Mouse (Mus musculus) stomach, postnatal 0 days (tissue): Measurements from ENCODE around the gene Zfp2. TPM values are rescaled to one million over a fixed set of nuclear protein-coding genes. Genes with fewer than 3 reads are reported as not detected.

ENCODE experiments used
- ATAC-seq: fragments of 200-750 bp; cut with Nextera tagmentation; 2 replicates; pipeline ENCODE4 v1.8.0; 2017; ENCODE audit not compliant: low FRiP score, low TSS enrichment
- DNase-seq: peaks from one replicate; pipeline ENCODE4 v3.0.0-alpha.2; 2016; ENCODE audit warnings: low spot score
- H3K27ac ChIP-seq: fragments of 300-500 bp; sonication (generic); replicated peaks from 2 replicates; pipeline ENCODE4 v1.5.1; 2014; ENCODE audit warnings: mild to moderate bottlenecking, control low read depth
- H3K27me3 ChIP-seq: fragments of 300-500 bp; sonication (generic); 2 replicates; pipeline ENCODE4 v1.6.1; 2014; ENCODE audit warnings: low read length; ENCODE audit not compliant: control insufficient read depth, insufficient read depth
- H3K36me3 ChIP-seq: fragments of 300-500 bp; sonication (generic); 2 replicates; pipeline ENCODE4 v1.6.1; 2014; ENCODE audit warnings: low read length, mixed read lengths; ENCODE audit not compliant: control insufficient read depth, insufficient read depth
- H3K4me1 ChIP-seq: fragments of 300-500 bp; sonication (generic); replicated peaks from 2 replicates; pipeline ENCODE4 v1.6.1; 2014; ENCODE audit warnings: antibody characterized with exemption; ENCODE audit not compliant: control insufficient read depth, insufficient read depth
- H3K4me2 ChIP-seq: fragments of 300-500 bp; sonication (generic); replicated peaks from 2 replicates; pipeline ENCODE4 v1.6.1; 2014; ENCODE audit warnings: low read depth, mild to moderate bottlenecking, control low read depth, moderate library complexity
- H3K4me3 ChIP-seq: fragments of 300-500 bp; sonication (generic); 2 replicates; pipeline ENCODE4 v1.5.1; 2014; ENCODE audit warnings: low read depth, low read length, control low read depth
- H3K9ac ChIP-seq: fragments of 300-500 bp; sonication (generic); 2 replicates; pipeline ENCODE4 v1.6.1; 2014; ENCODE audit warnings: mild to moderate bottlenecking, low read length, control low read depth, mixed read lengths
- H3K9me3 ChIP-seq: fragments of 300-500 bp; sonication (generic); 2 replicates; pipeline ENCODE4 v1.6.1; 2016; ENCODE audit warnings: low read length; ENCODE audit not compliant: control insufficient read depth
- CTCF ChIP-seq: IDR thresholded peaks from 2 replicates; pipeline ENCODE4 v1.5.1; 2016; ENCODE audit warnings: antibody characterized with exemption, low read depth, mild to moderate bottlenecking, moderate library complexity
- EP300 ChIP-seq: optimal IDR thresholded peaks from 2 replicates; pipeline ENCODE3; 2016; ENCODE audit warnings: antibody characterized with exemption
- WGBS: fragments of 180-500 bp; shearing (Covaris S2); extraction: QIAGEN DNeasy Blood & Tissue Kit; methylation state at CpG from one replicate; pipeline ENCODE4 v1.1.7; 2014; 5-methylcytosine and 5-hydroxymethylcytosine counted together
- polyA plus RNA-seq: library from polyadenylated mRNA; unstranded; fragments of >200 nt; fragmentation: Nextera tagmentation; extraction: Ambion mirVana; gene quantifications from 2 replicates; pipeline ENCODE4 v1.2.1, GENCODE M21; 2015

Gene Zfp2
- polyA plus RNA-seq, 1 experiment from 2014 or later = 4.6 TPM

DNA sequence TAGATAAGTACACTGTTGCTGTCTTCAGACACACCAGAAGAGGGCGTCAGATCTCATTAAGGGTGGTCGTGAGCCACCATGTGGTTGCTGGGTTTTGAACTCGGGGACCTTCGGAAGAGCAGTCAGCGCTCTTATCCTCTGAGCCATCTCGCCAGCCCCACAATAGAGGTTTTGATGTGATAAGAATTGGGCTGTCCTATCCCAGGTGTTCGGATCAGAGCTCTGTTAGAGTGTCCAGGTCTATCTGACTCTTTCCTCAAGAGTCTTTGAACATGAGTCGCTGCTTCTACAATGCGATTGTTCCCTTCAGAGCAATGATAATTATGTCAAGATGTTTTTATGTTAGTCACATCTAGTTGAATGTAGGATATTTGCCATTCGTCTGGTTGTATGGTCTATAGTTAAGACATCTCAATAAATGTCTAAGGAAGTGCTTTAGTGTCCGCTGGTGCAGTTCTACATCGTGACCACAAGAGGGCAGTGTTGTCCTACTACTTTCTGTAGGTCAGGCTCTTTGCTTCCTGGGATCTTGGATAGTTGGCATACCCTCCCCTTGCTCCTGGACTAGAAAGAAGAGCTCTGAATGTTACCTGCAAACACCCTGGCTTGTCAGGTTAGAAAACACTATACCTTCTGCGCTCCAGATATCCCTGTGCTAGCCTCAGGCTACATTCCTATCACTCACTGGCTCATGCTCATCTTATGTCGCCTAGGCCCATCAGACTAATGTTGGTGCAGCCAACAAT lies 23.8 kb upstream of the Zfp2 start:
- TF ChIP-seq EP300 = no peak
- peak; percentile 97 for TF ChIP-seq CTCF
- ATAC-seq (peak; percentile 49; the same call in 1 of the 2 replicates), DNase-seq (peak; percentile 31)
- H3K36me3 ChIP-seq = no peaks in the 10 kb centered on the region
- H3K9me3 ChIP-seq = no peaks in the 10 kb centered on the region
- no peak overlapping the region for H3K9ac ChIP-seq
- no peaks in the 10 kb centered on the region for H3K27me3 ChIP-seq
- H3K27ac ChIP-seq = no peak overlapping the region
- WGBS = 35% methylated on average over 14 of the region's 14 CpGs
- H3K4me1 ChIP-seq = no peaks in the 10 kb centered on the region
- H3K4me2 ChIP-seq = no peak overlapping the region
- H3K4me3 ChIP-seq = no peak overlapping the region

- no peak for DNase-seq
- TF ChIP-seq EP300 = no peak
- TF ChIP-seq CTCF = no peak
- Histone ChIP-seq H3K27me3 (no peaks in the 10 kb centered on the region), H3K4me3 (no peak overlapping the region), H3K9ac (no peak overlapping the region), H3K27ac (no peak overlapping the region), H3K36me3 (no peaks in the 10 kb centered on the region), H3K4me2 (no peak overlapping the region), H3K9me3 (no peaks in the 10 kb centered on the region), H3K4me1 (no peaks in the 10 kb centered on the region)
- 68% methylated on average over 8 of the region's 8 CpGs for WGBS
- ATAC-seq = no peak
Observed at GRCm38 (mm10) chr11:50938435-50938834, 22.5 kb upstream of the Zfp2 start.

GRCm38 (mm10) chr11:50932040-50932439 lies 16.1 kb upstream of the Zfp2 start:
- no peak overlapping the region for H3K4me3 ChIP-seq
- 0 out of 2 replicates have a peak, but pooled peaks have one; percentile 40 for ATAC-seq
- H3K4me1 ChIP-seq = 0 out of 2 replicates have a peak, but pooled peaks cover 2% of the 10 kb centered on the region
- H3K27ac ChIP-seq = no peak overlapping the region
- peak overlapping the region; percentile 93; the same call in 1 of the 2 replicates for H3K4me2 ChIP-seq
- 70% methylated on average over 1 of the region's 1 CpGs for WGBS
- TF ChIP-seq CTCF = no peak
- H3K9ac ChIP-seq = no peak overlapping the region
- H3K36me3 ChIP-seq = no peaks in the 10 kb centered on the region
- no peaks in the 10 kb centered on the region for H3K27me3 ChIP-seq
- no peaks in the 10 kb centered on the region for H3K9me3 ChIP-seq
- DNase-seq = no peak

DNA sequence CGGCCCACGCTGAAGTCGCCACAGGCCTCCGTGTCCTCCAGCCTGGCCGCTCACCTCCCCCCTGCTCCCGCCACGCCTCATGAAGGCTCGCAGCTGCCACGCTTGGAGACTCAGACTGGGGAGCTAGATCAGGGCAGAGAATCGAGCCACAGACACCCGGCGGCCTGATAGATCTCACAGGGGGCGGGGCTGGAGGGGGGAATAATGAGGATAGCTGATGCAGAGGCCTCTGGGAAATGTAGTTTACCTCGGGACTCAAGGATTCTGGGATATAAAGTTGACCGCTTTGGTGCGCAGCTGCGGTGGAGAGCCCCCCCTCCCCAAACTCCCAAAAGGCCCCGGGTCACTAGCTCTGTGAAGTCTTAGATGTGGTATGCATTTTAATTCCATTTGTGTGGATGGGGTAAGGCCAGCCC lies 15.5 kb upstream of the Zfp2 start, which contains the start of gene Zfp354b:
TSS of gene Zfp354b (minus strand) at position 183 of the 416 bp plus-strand sequence.
- TF ChIP-seq CTCF = no peak
- no peak for TF ChIP-seq EP300
- H3K4me3 ChIP-seq = peak within 1 kb of the TSS; percentile 61
- H3K36me3 ChIP-seq = no peaks in the 10 kb centered on the region
- peak within 1 kb of the TSS; percentile 93 for H3K4me2 ChIP-seq
- no peaks in the 10 kb centered on the region for H3K27me3 ChIP-seq
- ATAC-seq (peak; percentile 91), DNase-seq (peak; percentile 79)
- 0 out of 2 replicates have a peak, but pooled peaks cover 2% of the 10 kb centered on the region for H3K4me1 ChIP-seq
- peak within 1 kb of the TSS; percentile 67 for H3K9ac ChIP-seq
- H3K9me3 ChIP-seq = no peaks in the 10 kb centered on the region
- 1% methylated on average over 18 of the region's 18 CpGs for WGBS
- no peak within 1 kb of the TSS for H3K27ac ChIP-seq

- no peaks in the 10 kb centered on the region for H3K36me3 ChIP-seq
- 0 out of 2 replicates have a peak, but pooled peaks cover 2% of the 10 kb centered on the region for H3K4me1 ChIP-seq
- peak overlapping the region; percentile 61 for H3K4me3 ChIP-seq
- no peak overlapping the region for H3K27ac ChIP-seq
- peak overlapping the region; percentile 67 for H3K9ac ChIP-seq
- 2% methylated on average over 16 of the region's 16 CpGs for WGBS
- DNase-seq (no peak), ATAC-seq (peak; percentile 55)
- no peak for TF ChIP-seq EP300
- no peak for TF ChIP-seq CTCF
- H3K27me3 ChIP-seq = no peaks in the 10 kb centered on the region
- H3K4me2 ChIP-seq = peak overlapping the region; percentile 93
- H3K9me3 ChIP-seq = no peaks in the 10 kb centered on the region
Observed at GRCm38 (mm10) chr11:50931021-50931420, 15.1 kb upstream of the Zfp2 start.

GRCm38 (mm10) chr11:50930469-50931014 lies 14.6 kb upstream of the Zfp2 start:
- DNase-seq = no peak
- Histone ChIP-seq H3K4me3 (peak overlapping the region; percentile 61), H3K4me1 (0 out of 2 replicates have a peak, but pooled peaks cover 2% of the 10 kb centered on the region)

More at GRCm38 (mm10) chr11:50930469-50931014, 14.6 kb upstream of the Zfp2 start:
- H3K36me3 ChIP-seq = no peaks in the 10 kb centered on the region
- no peaks in the 10 kb centered on the region for H3K9me3 ChIP-seq
- TF ChIP-seq CTCF (no peak), EP300 (no peak)
- H3K9ac ChIP-seq = peak overlapping the region; percentile 67
- no peaks in the 10 kb centered on the region for H3K27me3 ChIP-seq
- ATAC-seq = no peak
- 18% methylated on average over 14 of the region's 14 CpGs for WGBS
- no peak overlapping the region for H3K27ac ChIP-seq
- H3K4me2 ChIP-seq = peak overlapping the region; percentile 93
